Mouse (Mus musculus) limb, embryonic 12.5 days (tissue): Measurements from ENCODE around the gene Gen1. TPM values are rescaled to one million over a fixed set of nuclear protein-coding genes. Genes with fewer than 3 reads are reported as not detected.
A peak's percentile ranks its signal among the peaks of the same experiment; 100 is the strongest.

ENCODE experiments used
- ATAC-seq: fragments of 200-750 bp; cut with Nextera tagmentation; 2 replicates; pipeline ENCODE4 v1.8.0; 2017; ENCODE audit warnings: low read depth, moderate TSS enrichment; ENCODE audit not compliant: insufficient number of reproducible peaks, insufficient read depth, low FRiP score, low TSS enrichment
- H3K27ac ChIP-seq: fragments of 300-500 bp; sonication (generic); 2 replicates; pipeline ENCODE4 v1.5.1; 2016; ENCODE audit warnings: mild to moderate bottlenecking, moderate library complexity
- H3K27me3 ChIP-seq: fragments of 300-500 bp; sonication (generic); 2 replicates; pipeline ENCODE4 v1.6.1; 2016; ENCODE audit warnings: mild to moderate bottlenecking, moderate library complexity
- H3K36me3 ChIP-seq: fragments of 300-500 bp; sonication (generic); 2 replicates; pipeline ENCODE4 v1.6.1; 2016; ENCODE audit warnings: mild to moderate bottlenecking, moderate library complexity
- H3K4me1 ChIP-seq: fragments of 300-500 bp; sonication (generic); replicated peaks from 2 replicates; pipeline ENCODE4 v1.6.1; 2016
- H3K4me2 ChIP-seq: fragments of 300-500 bp; sonication (generic); 2 replicates; pipeline ENCODE4 v1.6.1; 2016; ENCODE audit warnings: mild to moderate bottlenecking, moderate library complexity
- H3K4me3 ChIP-seq: fragments of 300-500 bp; sonication (generic); replicated peaks from 2 replicates; pipeline ENCODE4 v1.5.1; 2016; ENCODE audit warnings: mild to moderate bottlenecking
- H3K9ac ChIP-seq: fragments of 300-500 bp; sonication (generic); replicated peaks from 2 replicates; pipeline ENCODE4 v1.6.1; 2016; ENCODE audit warnings: mild to moderate bottlenecking, moderate library complexity
- H3K9me3 ChIP-seq: fragments of 300-500 bp; sonication (generic); 2 replicates; pipeline ENCODE4 v1.6.1; 2016; ENCODE audit warnings: mild to moderate bottlenecking, moderate library complexity
- WGBS: fragments of 180-500 bp; shearing (Covaris S2); methylation state at CpG from one replicate; pipeline ENCODE4 v1.1.7; 2016; 5-methylcytosine and 5-hydroxymethylcytosine counted together
- polyA plus RNA-seq: library from polyadenylated mRNA; unstranded; fragments of >200 nt; fragmentation: Nextera tagmentation; extraction: Ambion mirVana; gene quantifications from 2 replicates; pipeline ENCODE4 v1.2.1, GENCODE M21; 2016

Gen1 gene
- polyA plus RNA-seq: 13.1 and 14.3 TPM in 2 replicates

DNA sequence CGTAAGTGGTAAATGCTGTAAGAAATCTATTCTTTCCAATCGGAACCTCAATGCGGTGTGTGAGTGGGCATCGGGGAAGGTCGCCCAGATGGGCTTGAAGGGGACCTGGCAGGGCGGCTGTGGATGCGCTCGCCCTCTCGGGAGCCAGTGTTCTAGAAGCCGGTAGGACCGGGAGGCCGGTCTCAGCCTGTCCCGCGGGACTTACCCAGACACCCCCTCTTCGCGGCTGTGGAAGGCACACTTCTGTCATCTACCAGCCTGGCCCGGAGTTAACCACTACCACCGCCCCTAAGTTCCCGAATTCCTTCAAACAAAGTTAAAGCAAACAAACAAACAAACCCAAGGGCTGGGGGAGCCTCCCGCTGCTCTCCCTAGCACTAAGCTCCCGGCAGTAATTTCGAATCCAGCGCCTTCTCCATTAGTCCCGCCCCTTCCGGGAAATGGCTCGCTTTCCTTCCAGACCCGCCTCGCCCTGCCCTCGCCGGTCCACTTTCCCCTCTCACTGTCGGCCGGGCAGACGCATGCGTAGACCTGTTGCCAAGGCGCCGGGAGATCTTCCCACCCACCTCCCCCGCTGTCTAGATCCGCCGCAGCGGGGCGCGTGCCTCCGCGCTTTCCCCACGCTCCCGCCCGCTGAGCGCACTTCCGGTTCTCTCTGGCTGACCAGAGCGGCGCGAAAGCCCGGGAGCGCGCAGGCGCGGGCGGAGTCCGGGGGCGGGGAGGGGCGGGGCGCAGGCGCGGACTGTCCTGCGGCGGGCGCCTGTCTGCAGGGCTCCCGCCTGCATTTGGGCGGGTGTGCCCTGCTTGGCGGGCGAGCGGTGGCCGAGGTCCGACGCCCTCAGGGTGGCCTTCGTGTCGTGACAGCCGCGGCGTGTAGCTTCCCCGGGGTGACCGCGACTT is at the start of gene Gen1, which contains the start of gene Smc6:
Gen1 (minus strand) TSS at position 420 of the 900 bp plus-strand sequence.
Smc6 (plus strand) TSS at position 505 of the 900 bp plus-strand sequence.
- Histone ChIP-seq H3K4me2 (peak within 1 kb of the TSS; percentile 83), H3K9ac (peak within 1 kb of the TSS; percentile 97), H3K4me1 (peaks cover 24% of the 10 kb centered on the region), H3K27me3 (no peaks in the 10 kb centered on the region), H3K4me3 (peak within 1 kb of the TSS; percentile 92), H3K27ac (peak within 1 kb of the TSS; percentile 96), H3K9me3 (no peaks in the 10 kb centered on the region), H3K36me3 (no peaks in the 10 kb centered on the region)
- under 1% methylated on average over 81 of the region's 83 CpGs for WGBS
- peak; percentile 99 for ATAC-seq

DNA sequence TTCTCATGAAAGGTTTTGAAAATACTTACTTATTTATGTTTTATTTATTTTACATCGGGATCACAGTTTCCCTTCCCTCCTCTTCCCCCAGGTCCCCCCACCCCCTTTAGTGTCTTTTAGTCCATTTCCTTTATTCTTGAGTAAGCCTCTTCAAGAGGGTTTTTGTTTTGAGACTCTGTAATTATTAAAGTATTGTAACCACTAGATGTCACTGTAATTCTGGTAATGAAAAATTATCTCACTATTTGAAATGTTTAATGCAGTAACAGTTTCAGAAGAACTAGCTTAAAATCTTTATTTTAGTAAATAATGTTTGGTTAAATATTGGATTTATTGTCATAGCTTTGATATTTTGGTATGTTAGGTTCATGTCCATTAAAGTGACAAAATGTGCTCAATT is 48.2 kb upstream of the Gen1 start:
- peaks cover 68% of the 10 kb centered on the region for H3K36me3 ChIP-seq
- no peak overlapping the region for H3K4me3 ChIP-seq
- H3K4me1 ChIP-seq: no peaks in the 10 kb centered on the region
- no peak overlapping the region for H3K9ac ChIP-seq
- H3K9me3 ChIP-seq: no peaks in the 10 kb centered on the region
- H3K27ac ChIP-seq: no peak overlapping the region
- H3K4me2 ChIP-seq: no peak overlapping the region
- H3K27me3 ChIP-seq: no peaks in the 10 kb centered on the region
- no peak for ATAC-seq
- 88% methylated on average over 1 of the region's 1 CpGs for WGBS

DNA sequence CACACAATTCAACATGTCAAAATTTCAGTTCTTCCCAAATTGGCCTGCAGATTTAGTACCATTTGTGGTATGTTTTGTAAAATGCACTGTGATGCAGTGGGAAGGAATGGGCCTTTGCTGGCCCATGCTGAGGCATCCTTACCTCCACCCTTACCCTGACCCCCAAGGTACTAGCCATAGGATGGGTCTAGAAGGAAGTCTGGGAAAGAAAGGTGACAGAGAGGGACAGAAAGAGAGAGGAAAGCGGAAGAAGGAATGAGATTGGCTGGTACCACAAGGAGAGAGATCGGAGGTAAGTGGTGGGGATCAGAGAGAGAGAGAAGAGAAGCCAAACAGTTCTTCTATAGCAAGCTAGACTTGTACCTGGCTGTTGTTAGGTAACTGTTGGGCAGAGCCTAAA is 45.5 kb upstream of the Gen1 start:
- H3K27me3 ChIP-seq: no peaks in the 10 kb centered on the region
- no peaks in the 10 kb centered on the region for H3K9me3 ChIP-seq
- H3K4me1 ChIP-seq: no peaks in the 10 kb centered on the region
- no peak overlapping the region for H3K27ac ChIP-seq
- H3K9ac ChIP-seq: no peak overlapping the region
- H3K4me2 ChIP-seq: no peak overlapping the region
- no peak for ATAC-seq
- H3K4me3 ChIP-seq: no peak overlapping the region
- WGBS: 93% methylated on average over 2 of the region's 2 CpGs
- peaks cover 73% of the 10 kb centered on the region for H3K36me3 ChIP-seq

DNA sequence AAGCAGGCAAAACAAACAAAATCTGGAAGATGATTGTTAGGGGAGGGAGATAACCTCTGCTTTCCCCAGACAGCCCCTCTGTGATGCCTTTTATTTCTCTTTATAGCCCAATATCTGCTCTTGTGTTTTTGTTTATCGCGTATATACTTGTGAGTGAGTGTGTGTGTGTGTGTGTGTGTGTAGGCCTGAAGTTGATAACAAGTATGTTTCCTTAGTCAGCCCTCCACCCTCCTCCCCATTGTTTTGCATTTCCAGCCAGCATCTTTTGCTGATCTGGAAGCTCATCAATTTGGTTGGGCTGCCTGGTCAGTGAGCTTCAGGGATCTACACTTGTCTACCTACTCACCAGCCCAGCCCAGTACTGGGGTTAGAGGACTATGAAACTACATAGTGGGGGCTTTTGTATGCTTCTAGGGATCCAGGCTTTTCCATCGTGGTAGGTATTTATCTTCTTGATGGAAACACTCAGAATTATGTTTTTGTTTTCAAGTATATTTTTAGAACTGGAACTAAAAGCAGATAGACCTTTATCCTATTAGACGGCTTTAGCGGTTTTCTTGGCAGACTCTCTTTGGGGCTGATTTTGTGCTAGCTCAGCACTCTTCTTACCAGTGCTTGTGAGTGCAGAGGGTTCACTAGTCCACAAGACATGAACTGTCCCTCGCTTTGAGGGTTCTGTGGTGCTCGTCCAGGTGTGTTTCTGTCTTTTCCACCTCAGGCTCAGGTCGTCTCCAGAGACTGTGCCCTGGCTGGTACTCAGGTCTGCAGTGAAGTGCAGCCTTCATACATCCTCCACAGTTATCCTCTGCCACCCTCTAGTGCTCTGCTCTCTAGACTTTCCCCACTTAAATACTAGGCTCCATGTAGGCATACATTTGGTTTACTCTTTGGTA is 41.4 kb upstream of the Gen1 start:
- H3K4me3 ChIP-seq: no peak overlapping the region
- H3K9me3 ChIP-seq: no peaks in the 10 kb centered on the region
- 92% methylated on average over 8 of the region's 8 CpGs for WGBS
- ATAC-seq: no peak
- H3K4me2 ChIP-seq: no peak overlapping the region
- no peaks in the 10 kb centered on the region for H3K4me1 ChIP-seq
- H3K36me3 ChIP-seq: peaks cover 78% of the 10 kb centered on the region
- H3K27ac ChIP-seq: no peak overlapping the region
- no peak overlapping the region for H3K9ac ChIP-seq
- H3K27me3 ChIP-seq: no peaks in the 10 kb centered on the region

DNA sequence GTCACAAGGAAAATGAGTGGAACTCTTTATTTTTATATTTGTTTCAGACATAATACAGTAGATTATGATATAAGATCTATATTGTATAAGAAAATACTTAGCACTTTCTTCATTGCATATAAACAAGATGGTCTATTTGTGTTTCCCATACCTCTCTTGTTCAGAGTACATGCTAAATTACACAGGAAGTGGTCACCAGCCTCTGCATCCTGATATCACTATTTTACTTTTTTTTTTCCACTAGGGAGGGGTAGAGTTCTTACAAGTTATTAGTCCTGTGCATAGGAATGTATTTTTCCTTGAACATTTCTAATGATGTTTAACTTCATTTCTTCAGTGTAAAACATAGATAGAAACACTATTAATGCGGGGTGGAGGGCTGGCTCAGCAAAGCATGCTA is 35.3 kb upstream of the Gen1 start:
- no peak overlapping the region for H3K27ac ChIP-seq
- no peak overlapping the region for H3K4me2 ChIP-seq
- H3K9me3 ChIP-seq: no peaks in the 10 kb centered on the region
- H3K4me1 ChIP-seq: no peaks in the 10 kb centered on the region
- no peaks in the 10 kb centered on the region for H3K27me3 ChIP-seq
- no peak overlapping the region for H3K9ac ChIP-seq
- ATAC-seq: no peak
- 97% methylated on average over 1 of the region's 1 CpGs for WGBS
- H3K36me3 ChIP-seq: peaks cover 79% of the 10 kb centered on the region
- no peak overlapping the region for H3K4me3 ChIP-seq

DNA sequence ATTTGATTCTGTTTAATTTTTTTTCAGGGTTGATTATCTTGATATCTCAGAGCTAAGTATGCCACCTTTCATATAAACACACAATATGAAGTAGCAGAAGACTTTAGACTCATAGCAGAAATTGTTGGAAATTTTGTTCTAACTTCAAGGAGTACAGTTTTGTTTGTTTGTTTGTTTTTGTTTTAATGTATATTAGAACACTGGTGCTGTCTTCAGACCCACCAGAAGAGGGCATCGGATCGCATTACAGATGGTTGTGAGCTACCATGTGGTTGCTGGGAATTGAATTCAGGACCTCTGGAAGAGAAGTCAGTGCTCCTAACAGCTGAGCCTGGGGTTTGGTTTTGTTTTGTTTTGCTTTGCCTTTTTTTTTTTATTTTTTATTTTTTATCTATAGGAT is 20.8 kb upstream of the Gen1 start:
- 98% methylated on average over 2 of the region's 2 CpGs for WGBS
- no peak for ATAC-seq
- Histone ChIP-seq H3K27me3 (no peaks in the 10 kb centered on the region), H3K36me3 (peaks cover 80% of the 10 kb centered on the region), H3K4me2 (no peak overlapping the region), H3K27ac (no peak overlapping the region), H3K4me1 (no peaks in the 10 kb centered on the region), H3K9me3 (no peaks in the 10 kb centered on the region), H3K9ac (no peak overlapping the region), H3K4me3 (no peak overlapping the region)

DNA sequence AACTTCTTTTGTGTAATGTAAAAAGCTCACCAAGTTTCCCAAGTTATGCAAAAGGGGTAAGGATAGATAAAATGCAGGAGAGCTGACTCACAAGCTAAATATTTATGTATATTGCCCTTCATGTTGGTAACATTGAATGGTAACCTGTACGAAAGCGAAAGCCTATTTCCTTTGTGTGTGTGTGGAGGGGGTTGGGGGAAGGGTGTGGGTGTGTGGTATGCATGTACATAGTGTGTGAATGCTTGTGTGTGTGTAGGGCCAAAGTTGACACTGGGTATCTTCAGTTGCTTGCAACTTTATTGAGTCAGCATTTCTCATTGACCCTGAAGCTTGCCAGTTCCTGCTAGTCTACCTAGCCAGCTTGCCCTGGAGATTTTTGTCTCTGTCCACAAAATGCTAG is 16.0 kb upstream of the Gen1 start:
- Histone ChIP-seq H3K9me3 (no peaks in the 10 kb centered on the region), H3K9ac (no peak overlapping the region), H3K27me3 (no peaks in the 10 kb centered on the region), H3K4me3 (no peak overlapping the region), H3K36me3 (peaks cover 73% of the 10 kb centered on the region), H3K4me1 (no peaks in the 10 kb centered on the region), H3K4me2 (no peak overlapping the region), H3K27ac (no peak overlapping the region)
- WGBS: 97% methylated on average over 2 of the region's 2 CpGs
- no peak for ATAC-seq

DNA sequence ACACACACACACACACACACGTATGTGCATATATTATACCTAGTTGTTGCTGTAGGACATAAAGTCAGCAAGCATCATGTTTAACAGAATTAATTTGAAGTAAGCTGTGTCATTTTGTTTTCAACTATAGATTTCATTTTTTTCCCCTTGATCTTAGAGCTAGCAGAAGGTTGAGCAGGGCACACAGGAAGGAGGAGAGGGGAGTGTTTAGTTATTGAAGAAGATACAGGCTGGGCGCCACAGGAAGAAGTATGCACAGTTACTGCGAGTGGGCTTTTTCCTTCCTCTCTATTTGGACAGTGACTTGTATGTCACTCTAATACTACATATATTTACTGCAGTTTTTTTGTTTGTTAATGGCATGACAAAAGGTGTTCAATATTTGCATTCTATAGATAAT is 14.3 kb upstream of the Gen1 start:
- Histone ChIP-seq H3K4me2 (no peak overlapping the region), H3K4me1 (no peaks in the 10 kb centered on the region), H3K9me3 (no peaks in the 10 kb centered on the region), H3K36me3 (peaks cover 67% of the 10 kb centered on the region), H3K27ac (no peak overlapping the region), H3K4me3 (no peak overlapping the region), H3K27me3 (no peaks in the 10 kb centered on the region), H3K9ac (no peak overlapping the region)
- WGBS: 95% methylated on average over 3 of the region's 3 CpGs
- no peak for ATAC-seq

DNA sequence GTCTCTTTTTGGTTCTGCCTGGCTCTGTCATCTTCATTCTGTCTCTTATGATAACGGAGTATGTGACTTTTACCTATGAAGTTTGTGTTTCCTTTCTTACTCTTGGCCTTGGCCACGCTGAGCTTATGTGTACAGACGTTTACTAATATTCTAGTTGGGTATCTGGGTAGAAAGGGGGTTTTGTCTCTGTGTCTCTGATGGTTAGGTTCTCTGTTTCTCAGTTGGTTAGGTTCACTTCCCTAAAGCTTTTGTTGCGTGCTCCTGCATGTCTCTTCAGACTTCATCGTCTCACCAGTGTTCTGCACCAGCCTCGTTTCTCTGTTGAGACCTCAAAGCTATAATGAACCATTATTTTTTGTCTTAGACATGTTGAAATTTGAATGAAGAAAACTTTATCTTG is 11.6 kb upstream of the Gen1 start:
- H3K4me2 ChIP-seq: no peak overlapping the region
- peaks cover 75% of the 10 kb centered on the region for H3K36me3 ChIP-seq
- no peaks in the 10 kb centered on the region for H3K4me1 ChIP-seq
- no peaks in the 10 kb centered on the region for H3K9me3 ChIP-seq
- no peaks in the 10 kb centered on the region for H3K27me3 ChIP-seq
- H3K9ac ChIP-seq: no peak overlapping the region
- no peak overlapping the region for H3K27ac ChIP-seq
- WGBS: 93% methylated on average over 6 of the region's 6 CpGs
- no peak for ATAC-seq
- H3K4me3 ChIP-seq: no peak overlapping the region

DNA sequence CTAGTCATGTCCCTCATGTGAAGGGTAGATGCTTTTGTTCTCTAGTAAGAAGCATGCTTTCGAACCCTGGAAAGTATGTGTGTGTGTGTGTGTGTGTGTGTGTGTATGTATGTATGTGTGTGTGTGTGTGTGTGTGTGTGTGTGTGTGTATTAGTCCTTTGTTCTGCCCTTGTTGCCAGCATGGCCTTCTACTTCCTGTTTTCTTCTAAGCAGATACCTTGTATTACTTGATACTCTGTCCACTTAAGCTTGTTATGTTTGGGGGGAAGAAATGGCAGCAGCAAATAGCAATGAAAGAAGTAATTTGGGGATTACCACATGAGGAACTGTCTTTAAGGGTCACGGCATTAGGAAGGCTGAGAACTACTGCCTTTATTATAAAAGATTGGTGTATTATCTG is 11.0 kb upstream of the Gen1 start:
- Histone ChIP-seq H3K27ac (no peak overlapping the region), H3K4me2 (no peak overlapping the region), H3K9ac (no peak overlapping the region), H3K36me3 (peaks cover 72% of the 10 kb centered on the region), H3K4me1 (no peaks in the 10 kb centered on the region), H3K4me3 (no peak overlapping the region), H3K27me3 (no peaks in the 10 kb centered on the region), H3K9me3 (no peaks in the 10 kb centered on the region)
- no peak for ATAC-seq
- 91% methylated on average over 2 of the region's 2 CpGs for WGBS

DNA sequence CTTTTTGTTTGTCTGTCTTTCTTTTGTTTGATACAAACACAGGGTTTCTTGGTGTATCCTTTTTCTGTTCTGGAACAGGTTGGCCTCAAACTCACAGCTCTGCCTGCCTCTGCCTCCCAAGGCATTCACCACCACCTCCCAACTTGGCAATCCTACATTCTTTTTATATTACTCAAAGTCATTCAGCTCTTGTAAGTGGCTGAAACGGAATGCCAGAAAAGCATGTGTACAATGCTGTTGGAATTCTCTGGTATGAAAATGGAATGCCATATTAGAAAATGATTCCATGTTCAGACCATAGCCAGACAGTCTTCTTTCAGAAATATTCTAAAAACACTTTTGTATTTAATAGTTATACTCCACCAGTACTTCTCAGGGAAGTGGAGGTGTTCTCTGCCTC is 7.6 kb upstream of the Gen1 start:
- Histone ChIP-seq H3K36me3 (peaks cover 46% of the 10 kb centered on the region), H3K27me3 (no peaks in the 10 kb centered on the region), H3K4me2 (no peak overlapping the region), H3K4me3 (no peak overlapping the region), H3K27ac (no peak overlapping the region), H3K4me1 (peaks cover 8% of the 10 kb centered on the region), H3K9ac (no peak overlapping the region), H3K9me3 (no peaks in the 10 kb centered on the region)
- 93% methylated on average over 1 of the region's 1 CpGs for WGBS
- no peak for ATAC-seq
